In genomic region chr14:30097239-30097638, GRCm38 (mm10) we compare ENCODE assay signal across 8 mouse cellular contexts.
A peak's percentile ranks its signal among the peaks of the same experiment; 100 is the strongest.
DNase-seq lines count a peak whose midpoint lies in the region; ATAC-seq and TF ChIP-seq lines count a peak whose summit lies in the region.

No protein-coding gene starts in this region.

- no peak overlapping the region for H3K4me2 ChIP-seq in kidney, embryonic 16.5 days (replicated peaks; ENCODE audit: low read depth, low read length)
- H3K4me2 ChIP-seq in CH12.LX (ENCODE audit: insufficient read depth, low read depth, poor library complexity, severe bottlenecking): no peak overlapping the region

- no peak overlapping the region for H3K9ac ChIP-seq in kidney, embryonic 16.5 days (replicated peaks; ENCODE audit: low read length)
- no peak overlapping the region for H3K9ac ChIP-seq in CH12.LX (ENCODE audit: insufficient read depth, low read depth)

- H3K79me2 ChIP-seq in CH12.LX (replicated peaks; ENCODE audit: control insufficient read depth, extremely low read depth, insufficient read depth, poor library complexity, severe bottlenecking): no peaks in the 10 kb centered on the region

- DNase-seq in kidney, adult 11 months: peak; percentile 24
- DNase-seq in CH12.LX (ENCODE audit: extremely low read depth): peak; percentile 59
- DNase-seq in naive thymus-derived CD4-positive, alpha-beta T cell, adult 2 months (ENCODE audit: low read depth): peak; percentile 66
- DNase-seq in urinary bladder, postnatal 25 days (ENCODE audit: low spot score): no peak
- DNase-seq in cerebellum, postnatal 14 days: no peak
- no peak for DNase-seq in ovary, postnatal 14 days (ENCODE audit: low spot score)

- no peak overlapping the region for H3K27ac ChIP-seq in kidney, embryonic 16.5 days (ENCODE audit: low read length)
- H3K27ac ChIP-seq in CH12.LX (ENCODE audit: insufficient read depth, low read depth): no peak overlapping the region
- no peak overlapping the region for H3K27ac ChIP-seq in cortical plate, adult 2 months (ENCODE audit: insufficient read depth, low read length)

- H3K9me3 ChIP-seq in kidney, embryonic 16.5 days (ENCODE audit: low read length): no peaks in the 10 kb centered on the region
- no peaks in the 10 kb centered on the region for H3K9me3 ChIP-seq in CH12.LX (replicated peaks; ENCODE audit: low read length)

- no peaks in the 10 kb centered on the region for H3K27me3 ChIP-seq in kidney, embryonic 16.5 days (ENCODE audit: insufficient read depth, low read length)
- no peaks in the 10 kb centered on the region for H3K27me3 ChIP-seq in CH12.LX (replicated peaks)

- H3K4me1 ChIP-seq in kidney, embryonic 16.5 days (ENCODE audit: insufficient read depth, low read length): no peaks in the 10 kb centered on the region
- H3K4me1 ChIP-seq in CH12.LX (ENCODE audit: control insufficient read depth in 1 of 2, insufficient read depth in 2 of 2): peaks cover 3 to 30% of the 10 kb centered on the region in 2 experiments
- H3K4me1 ChIP-seq in cortical plate, adult 2 months (ENCODE audit: control insufficient read depth, insufficient read depth, low read length): no peaks in the 10 kb centered on the region; the same call in 1 of the 2 replicates

- dilution Hi-C loops in CH12.LX (cut with MboI; ENCODE audit: extremely low pct_ligation_motif_present, extremely low pct_unique_long_range_greater_than_20kb, low sequenced_read_pairs): no loop called here

- TF ChIP-seq EP300 in CH12.LX (IDR thresholded peaks at IDR 0.05; ENCODE audit: low read length): no peak

- no peak for ATAC-seq in kidney, embryonic 16.5 days (ENCODE audit: low FRiP score, low TSS enrichment)

- WGBS in kidney, embryonic 16.5 days: 52% methylated on average over 5 of the region's 5 CpGs

- TF ChIP-seq RAD21 in CH12.LX (IDR thresholded peaks at IDR 0.05; ENCODE audit: low read depth, low read length): peak; percentile 54

- peak; percentile 57 to 83 for TF ChIP-seq CTCF in CH12.LX (conservative IDR thresholded peaks at IDR 0.05 in 1 of 2, IDR thresholded peaks at IDR 0.05 in 1 of 2; ENCODE audit: low read depth in 2 of 2, low read length in 2 of 2)
- peak; percentile 44 for TF ChIP-seq CTCF in cortical plate, adult 2 months (IDR thresholded peaks at IDR 0.05; ENCODE audit: extremely low read depth, insufficient read depth, low read length)

- H3K36me3 ChIP-seq in kidney, embryonic 16.5 days (ENCODE audit: insufficient read depth, low read length): no peaks in the 10 kb centered on the region
- H3K36me3 ChIP-seq in CH12.LX (replicated peaks in 1 of 2; ENCODE audit: control insufficient read depth in 1 of 2, insufficient read depth in 1 of 2, low read length in 1 of 2): no peaks in the 10 kb centered on the region

- in situ Hi-C loops in CH12.LX (cut with MboI; ENCODE audit: low pct_ligation_motif_present, low pct_unique_long_range_greater_than_20kb, low sequenced_read_pairs): no loop called here

- TF ChIP-seq POLR2A in CH12.LX (IDR thresholded peaks at IDR 0.05; ENCODE audit: low read depth, low read length): no peak
- TF ChIP-seq POLR2A in cortical plate, adult 2 months (IDR thresholded peaks at IDR 0.05; ENCODE audit: extremely low read depth, insufficient read depth, low read length): no peak

- H3K4me3 ChIP-seq in kidney, embryonic 16.5 days (ENCODE audit: low read length): no peak overlapping the region
- no peak overlapping the region for H3K4me3 ChIP-seq in CH12.LX (replicated peaks in 1 of 3; ENCODE audit: low read depth in 2 of 3, low read length in 2 of 3, poor library complexity in 1 of 3)
- H3K4me3 ChIP-seq in cortical plate, adult 2 months (ENCODE audit: insufficient read depth, low read length): no peak overlapping the region

TF ChIP-seq in CH12.LX, 34 proteins besides CTCF, POLR2A, EP300 and RAD21:
- TF ChIP-seq ELF1 (IDR thresholded peaks at IDR 0.05; ENCODE audit: low read depth, low read length): peak; percentile 73
- peak; percentile 73 for TF ChIP-seq SMC3 (IDR thresholded peaks at IDR 0.05; ENCODE audit: low read depth, low read length)
- TF ChIP-seq GABPA (IDR thresholded peaks at IDR 0.05; ENCODE audit: insufficient replicate concordance, low read depth, low read length): no peak

Comparison
In these comparisons a context has a peak if more than half of its experiments do, and no peak if none do; other contexts are left out.
1. DNase-seq: peak in kidney, adult 11 months (single experiment), CH12.LX (single experiment) and naive thymus-derived CD4-positive, alpha-beta T cell, adult 2 months (single experiment); none in urinary bladder, postnatal 25 days (single experiment), cerebellum, postnatal 14 days (0 of 2) and ovary, postnatal 14 days (single experiment).